Mouse (Mus musculus) midbrain, embryonic 14.5 days (tissue): ENCODE measurements around the gene Cfap157. TPM values are rescaled to one million over a fixed set of nuclear protein-coding genes. Genes with fewer than 3 reads are reported as not detected.
A peak's percentile ranks its signal among the peaks of the same experiment; 100 is the strongest.

Experiments used
- ATAC-seq: fragments of 200-750 bp; cut with Nextera tagmentation; 2 replicates; pipeline ENCODE4 v1.8.0; 2017; ENCODE audit warnings: moderate number of reproducible peaks, moderate library complexity; ENCODE audit not compliant: low FRiP score, low TSS enrichment
- DNase-seq: peaks from one replicate; pipeline ENCODE4 v3.0.0-alpha.2; 2015
- H3K27ac ChIP-seq: fragments of 300-500 bp; sonication (generic); replicated peaks from 2 replicates; pipeline ENCODE4 v1.5.1; 2014; ENCODE audit warnings: mild to moderate bottlenecking, low read depth, low read length, moderate library complexity
- H3K27me3 ChIP-seq: fragments of 300-500 bp; sonication (generic); 2 replicates; pipeline ENCODE4 v1.6.1; 2014; ENCODE audit warnings: low read length, control low read depth, mixed read lengths; ENCODE audit not compliant: control insufficient read depth, insufficient read depth
- H3K36me3 ChIP-seq: fragments of 300-500 bp; sonication (generic); 2 replicates; pipeline ENCODE4 v1.6.1; 2014; ENCODE audit warnings: low read length, control low read depth; ENCODE audit not compliant: control insufficient read depth, insufficient read depth
- H3K4me1 ChIP-seq: fragments of 300-500 bp; sonication (generic); 2 replicates; pipeline ENCODE4 v1.6.1; 2014; ENCODE audit warnings: mild to moderate bottlenecking, antibody characterized with exemption, low read length, control low read depth; ENCODE audit not compliant: control insufficient read depth, insufficient read depth
- H3K4me2 ChIP-seq: fragments of 300-500 bp; sonication (generic); 2 replicates; pipeline ENCODE4 v1.6.1; 2014; ENCODE audit warnings: mild to moderate bottlenecking, low read length, moderate library complexity
- H3K4me3 ChIP-seq: fragments of 300-500 bp; sonication (generic); replicated peaks from 2 replicates; pipeline ENCODE4 v1.5.1; 2014; ENCODE audit warnings: low read depth, low read length
- H3K9ac ChIP-seq: fragments of 300-500 bp; sonication (generic); replicated peaks from 2 replicates; pipeline ENCODE4 v1.6.1; 2014; ENCODE audit warnings: mild to moderate bottlenecking, low read length, moderate library complexity
- H3K9me3 ChIP-seq: fragments of 300-500 bp; sonication (generic); 2 replicates; pipeline ENCODE4 v1.6.1; 2016; ENCODE audit warnings: low read length, control low read depth, mixed read lengths; ENCODE audit not compliant: control insufficient read depth
- WGBS: fragments of 180-500 bp; shearing (Covaris S2); extraction: QIAGEN DNeasy Blood & Tissue Kit; methylation state at CpG from one replicate; pipeline ENCODE4 v1.1.7; 2014; 5-methylcytosine and 5-hydroxymethylcytosine counted together
- polyA plus RNA-seq: library from polyadenylated mRNA; unstranded; fragments of >200 nt; fragmentation: Nextera tagmentation; extraction: Ambion mirVana; gene quantifications from 2 replicates; pipeline ENCODE4 v1.2.1, GENCODE M21; 2014

Cfap157 gene
- polyA plus RNA-seq, 1 experiment from 2014 or later = 0.38 TPM

GRCm38 (mm10) chr2:32795748-32796418 lies 11.7 kb upstream of the Cfap157 start:
- 83% methylated on average over 13 of the region's 13 CpGs for WGBS
- H3K9me3 ChIP-seq = no peaks in the 10 kb centered on the region
- H3K4me1 ChIP-seq = no peaks in the 10 kb centered on the region
- H3K4me2 ChIP-seq = no peak overlapping the region
- H3K27ac ChIP-seq = no peak overlapping the region
- H3K9ac ChIP-seq = no peak overlapping the region
- DNase-seq (no peak), ATAC-seq (no peak)
- no peak overlapping the region for H3K4me3 ChIP-seq
- peaks cover 92% of the 10 kb centered on the region for H3K36me3 ChIP-seq
- no peaks in the 10 kb centered on the region for H3K27me3 ChIP-seq

GRCm38 (mm10) chr2:32791297-32791696 lies 7.1 kb upstream of the Cfap157 start:
- 83% methylated on average over 6 of the region's 6 CpGs for WGBS
- H3K4me3 ChIP-seq = no peak overlapping the region
- no peaks in the 10 kb centered on the region for H3K4me1 ChIP-seq
- DNase-seq (no peak), ATAC-seq (no peak)
- H3K9me3 ChIP-seq = no peaks in the 10 kb centered on the region
- no peak overlapping the region for H3K27ac ChIP-seq
- no peak overlapping the region for H3K9ac ChIP-seq
- no peaks in the 10 kb centered on the region for H3K27me3 ChIP-seq
- H3K36me3 ChIP-seq = peaks cover 65% of the 10 kb centered on the region
- no peak overlapping the region for H3K4me2 ChIP-seq

- Histone ChIP-seq H3K9me3 (no peaks in the 10 kb centered on the region), H3K4me2 (no peak overlapping the region), H3K27ac (no peak overlapping the region), H3K4me1 (no peaks in the 10 kb centered on the region), H3K4me3 (no peak overlapping the region), H3K36me3 (peaks cover 38% of the 10 kb centered on the region), H3K9ac (no peak overlapping the region), H3K27me3 (no peaks in the 10 kb centered on the region)
- ATAC-seq = no peak
- DNase-seq = no peak
- 60% methylated on average over 2 of the region's 2 CpGs for WGBS
Measured at GRCm38 (mm10) chr2:32788581-32788980, 4.4 kb upstream of the Cfap157 start.

GRCm38 (mm10) chr2:32787176-32787575 lies 2.9 kb upstream of the Cfap157 start:
- 65% methylated on average over 6 of the region's 6 CpGs for WGBS
- H3K27me3 ChIP-seq = no peaks in the 10 kb centered on the region
- no peak overlapping the region for H3K9ac ChIP-seq
- DNase-seq (peak; percentile 51), ATAC-seq (no peak)
- H3K4me2 ChIP-seq = no peak overlapping the region
- H3K36me3 ChIP-seq = peaks cover 30% of the 10 kb centered on the region
- H3K4me1 ChIP-seq = no peaks in the 10 kb centered on the region
- no peak overlapping the region for H3K27ac ChIP-seq
- H3K9me3 ChIP-seq = no peaks in the 10 kb centered on the region
- no peak overlapping the region for H3K4me3 ChIP-seq

- no peak overlapping the region for H3K4me2 ChIP-seq
- no peaks in the 10 kb centered on the region for H3K36me3 ChIP-seq
- WGBS = 86% methylated on average over 6 of the region's 6 CpGs
- H3K27ac ChIP-seq = no peak overlapping the region
- H3K9me3 ChIP-seq = no peaks in the 10 kb centered on the region
- H3K9ac ChIP-seq = no peak overlapping the region
- H3K27me3 ChIP-seq = no peaks in the 10 kb centered on the region
- no peaks in the 10 kb centered on the region for H3K4me1 ChIP-seq
- DNase-seq (no peak), ATAC-seq (no peak)
- H3K4me3 ChIP-seq = no peak overlapping the region
Measured at GRCm38 (mm10) chr2:32781710-32782109, 2.5 kb downstream of the Cfap157 start.

GRCm38 (mm10) chr2:32779714-32780113 lies 4.5 kb downstream of the Cfap157 start:
- H3K27me3 ChIP-seq = no peaks in the 10 kb centered on the region
- 91% methylated on average over 6 of the region's 6 CpGs for WGBS
- ATAC-seq (no peak), DNase-seq (no peak)
- H3K4me2 ChIP-seq = no peak overlapping the region
- H3K4me1 ChIP-seq = peaks cover 9% of the 10 kb centered on the region
- H3K36me3 ChIP-seq = no peaks in the 10 kb centered on the region
- H3K27ac ChIP-seq = no peak overlapping the region
- no peak overlapping the region for H3K9ac ChIP-seq
- no peaks in the 10 kb centered on the region for H3K9me3 ChIP-seq
- H3K4me3 ChIP-seq = no peak overlapping the region

GRCm38 (mm10) chr2:32779131-32779530 lies 5.1 kb downstream of the Cfap157 start:
- Histone ChIP-seq H3K9ac (no peak overlapping the region), H3K9me3 (no peaks in the 10 kb centered on the region), H3K27me3 (no peaks in the 10 kb centered on the region), H3K4me3 (no peak overlapping the region), H3K27ac (no peak overlapping the region), H3K36me3 (no peaks in the 10 kb centered on the region), H3K4me1 (peaks cover 9% of the 10 kb centered on the region), H3K4me2 (no peak overlapping the region)
- 8% methylated on average over 8 of the region's 8 CpGs for WGBS
- DNase-seq (peak; percentile 59), ATAC-seq (no peak)

- ATAC-seq (no peak), DNase-seq (no peak)
- 93% methylated on average over 6 of the region's 6 CpGs for WGBS
- no peak overlapping the region for H3K27ac ChIP-seq
- peaks cover 9% of the 10 kb centered on the region for H3K4me1 ChIP-seq
- no peak overlapping the region for H3K9ac ChIP-seq
- no peak overlapping the region for H3K4me3 ChIP-seq
- H3K27me3 ChIP-seq = no peaks in the 10 kb centered on the region
- H3K4me2 ChIP-seq = no peak overlapping the region
- no peaks in the 10 kb centered on the region for H3K9me3 ChIP-seq
- H3K36me3 ChIP-seq = no peaks in the 10 kb centered on the region
Measured at GRCm38 (mm10) chr2:32778081-32778480, 6.1 kb downstream of the Cfap157 start.

GRCm38 (mm10) chr2:32776192-32776591 lies 8.0 kb downstream of the Cfap157 start:
- H3K9me3 ChIP-seq = no peaks in the 10 kb centered on the region
- peak overlapping the region; percentile 60 for H3K4me3 ChIP-seq
- no peaks in the 10 kb centered on the region for H3K27me3 ChIP-seq
- peak overlapping the region; percentile 77 for H3K4me2 ChIP-seq
- ATAC-seq = no peak
- H3K4me1 ChIP-seq = peaks cover 9% of the 10 kb centered on the region
- no peak overlapping the region for H3K27ac ChIP-seq
- 19% methylated on average over 22 of the region's 22 CpGs for WGBS
- peak overlapping the region; percentile 46; the same call in 1 of the 2 replicates for H3K9ac ChIP-seq
- no peak for DNase-seq
- H3K36me3 ChIP-seq = no peaks in the 10 kb centered on the region
